Mouse (Mus musculus) T-helper 17 cell (primary cell): Measurements from ENCODE around the gene Pde4a.

ENCODE experiments used
- in situ Hi-C, 2 experiments: fragments of 300-600 bp; cut with MboI, MseI; formaldehyde crosslinking; loops; 1 replicate in 1 of 2; 2 replicates in 1 of 2; pipeline ENCODE4 v1.15.1; 2025; ENCODE audit warnings: high pct_unique_total_duplicates in 2 of 2

Gene Pde4a

DNA sequence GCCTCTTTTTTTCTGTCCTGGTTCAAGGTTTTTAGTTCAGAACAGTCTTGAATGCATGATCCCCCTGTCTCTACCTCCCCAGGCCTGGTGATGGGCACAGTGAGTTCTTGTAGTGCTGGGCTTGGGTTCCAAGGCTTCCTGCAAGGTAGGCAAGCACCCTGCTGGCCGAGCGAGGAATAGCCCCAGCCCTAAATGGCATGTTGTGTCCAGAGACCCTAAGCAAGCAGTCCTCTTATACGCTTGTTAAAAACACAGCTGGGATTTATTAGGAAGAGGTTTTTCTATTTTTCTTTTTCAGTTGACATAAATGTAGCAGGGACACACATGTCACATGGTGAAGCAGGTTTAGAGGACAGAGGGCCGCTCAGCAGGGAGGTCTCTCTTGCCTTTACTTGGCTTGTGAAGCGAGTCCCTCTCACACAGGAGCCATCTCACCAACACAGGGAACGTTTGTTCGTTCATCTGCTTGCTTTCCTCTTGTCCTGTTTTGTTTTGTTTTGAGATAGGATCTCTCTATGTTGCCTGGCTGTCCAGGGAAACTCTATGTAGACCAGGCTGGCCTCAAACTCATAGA is 48.2 kb downstream of the Pde4a start:
- in situ Hi-C loops, result no loop called here

GRCm38 (mm10) chr9:21216050-21216841 is 50.7 kb downstream of the Pde4a start:
- in situ Hi-C loops, result no loop called here

DNA sequence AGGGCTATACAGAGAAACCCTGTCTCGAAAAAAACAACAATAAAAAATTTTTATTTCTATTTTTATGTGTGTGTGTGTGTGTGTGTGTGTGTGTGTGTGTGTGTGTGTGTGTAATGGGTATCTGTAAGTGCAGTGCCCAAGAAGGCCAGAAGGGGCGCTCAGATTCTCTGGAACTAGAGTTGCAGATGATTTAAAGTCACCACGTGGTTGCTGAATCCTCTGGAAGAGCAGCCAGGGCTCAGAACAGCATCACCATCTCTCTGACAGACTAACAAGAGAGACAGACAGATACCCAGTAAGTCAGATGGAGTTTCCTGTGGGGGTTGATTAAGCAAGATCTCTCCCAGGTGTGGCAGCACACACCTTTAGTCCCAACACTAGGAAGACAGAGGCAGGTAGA is 54.3 kb downstream of the Pde4a start:
- in situ Hi-C loops, result loop anchor here in 1 of 2 experiments (10.0 kb wide), 1 partner anchor 575 kb away; the partner anchor contains the start of genes Fbxl12 and Ubl5

DNA sequence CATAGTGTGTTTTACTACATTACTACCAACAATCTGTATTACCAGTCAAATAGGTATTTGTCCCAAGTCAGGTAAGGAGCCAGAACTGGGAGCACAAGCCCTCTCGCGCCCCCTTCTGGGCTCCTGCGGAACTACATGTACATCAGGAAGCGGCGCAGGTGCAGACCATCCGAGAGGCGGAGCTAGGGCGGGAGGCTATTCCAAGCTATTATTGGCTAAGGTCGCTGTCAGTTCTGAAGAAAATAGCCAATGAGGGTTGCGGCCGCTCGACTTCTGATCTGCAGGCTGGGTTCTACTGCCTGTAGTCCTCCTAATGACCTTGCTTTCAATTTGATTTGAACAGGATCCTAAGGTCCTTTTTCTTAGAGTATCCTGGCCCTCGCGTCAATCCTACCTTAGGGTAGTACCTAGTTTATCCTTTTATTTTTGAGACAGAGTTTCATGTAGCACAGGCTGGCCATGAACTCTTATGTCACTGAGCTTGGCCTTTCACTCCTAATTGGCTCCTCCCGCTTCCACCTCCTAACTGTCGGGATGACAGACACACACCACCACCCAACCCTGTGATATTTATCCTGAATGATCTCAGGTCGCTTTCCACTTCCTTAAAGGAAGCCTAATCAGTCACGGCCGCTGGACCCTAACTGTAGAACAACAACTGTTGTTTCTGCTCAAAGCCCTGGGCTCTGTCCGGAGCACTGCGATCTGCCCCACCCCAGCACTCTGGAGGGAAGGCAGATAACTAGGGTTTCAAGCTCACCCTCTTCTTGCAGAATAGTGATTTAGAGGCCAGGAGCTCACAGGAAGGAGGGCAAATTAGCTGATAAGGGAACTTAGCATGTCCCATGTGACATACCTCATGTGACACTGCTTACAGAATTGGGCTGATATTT is 55.2 kb downstream of the Pde4a start:
- in situ Hi-C loops, result loop anchor here in 1 of 2 experiments (10.0 kb wide), 1 partner anchor 576 kb away; the partner anchor contains the start of genes Fbxl12 and Ubl5

GRCm38 (mm10) chr9:21221383-21221929 is 55.9 kb downstream of the Pde4a start:
- in situ Hi-C loops, result loop anchor here in 1 of 2 experiments (10.0 kb wide), 1 partner anchor 577 kb away; the partner anchor contains the start of genes Fbxl12 and Ubl5

GRCm38 (mm10) chr9:21223490-21223889 is 58.0 kb downstream of the Pde4a start:
- in situ Hi-C loops, result loop anchor here in 1 of 2 experiments (10.0 kb wide), 1 partner anchor 579 kb away; the partner anchor contains the start of genes Fbxl12 and Ubl5

GRCm38 (mm10) chr9:21223906-21224305 is 58.4 kb downstream of the Pde4a start:
- in situ Hi-C loops, result loop anchor here in 1 of 2 experiments (10.0 kb wide), 1 partner anchor 579 kb away; the partner anchor contains the start of genes Fbxl12 and Ubl5

DNA sequence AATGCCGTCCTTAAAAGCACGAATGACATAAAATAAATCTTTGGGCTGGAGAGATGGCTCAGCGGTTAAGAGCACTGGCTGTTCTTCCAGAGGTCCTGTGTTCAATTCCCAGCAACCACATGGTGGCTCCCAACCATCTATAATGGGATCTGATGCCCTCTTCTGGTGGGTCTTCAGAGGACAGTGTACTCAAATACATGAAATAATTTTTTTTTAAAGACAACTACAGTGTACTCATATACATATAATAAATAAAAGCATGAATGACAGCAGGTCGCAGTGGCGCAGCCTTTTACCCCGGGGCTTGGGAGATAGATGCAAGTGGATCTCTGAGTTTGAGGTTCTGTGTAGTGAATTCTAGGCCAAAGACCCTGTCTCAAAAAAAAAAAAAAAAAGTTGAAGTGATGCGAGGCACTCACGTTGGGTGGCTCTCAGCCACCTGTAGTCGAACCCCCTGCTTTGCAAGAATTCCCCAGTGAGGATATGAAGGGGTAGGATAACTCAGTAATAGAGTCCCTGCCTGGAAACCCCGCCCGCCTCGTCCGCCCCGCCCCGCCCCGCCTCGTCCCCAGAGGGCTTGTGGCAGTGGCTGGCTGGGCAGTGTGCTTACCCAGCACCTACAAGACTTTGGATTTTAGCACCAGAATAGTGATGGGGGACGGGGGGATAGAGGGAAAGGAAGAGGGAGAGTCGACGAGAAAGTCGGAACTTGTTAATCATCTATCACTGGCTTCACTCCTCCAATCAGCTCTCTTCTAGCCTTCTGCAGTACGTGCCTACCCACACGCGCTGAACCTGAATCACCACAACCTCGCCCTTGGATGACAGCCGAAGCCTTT is 59.3 kb downstream of the Pde4a start:
- in situ Hi-C loops, result loop anchor here (5.0 to 10.0 kb wide), 2 partner anchors 72 to 580 kb away; partner anchors contain the start of genes Fbxl12 (in 1 of the 2) and Ubl5 (in 1 of the 2)

GRCm38 (mm10) chr9:21225415-21225758 is 59.9 kb downstream of the Pde4a start:
- in situ Hi-C loops, result loop anchor here (5.0 to 10.0 kb wide), 2 partner anchors 73 to 581 kb away; partner anchors contain the start of genes Fbxl12 (in 1 of the 2) and Ubl5 (in 1 of the 2)

DNA sequence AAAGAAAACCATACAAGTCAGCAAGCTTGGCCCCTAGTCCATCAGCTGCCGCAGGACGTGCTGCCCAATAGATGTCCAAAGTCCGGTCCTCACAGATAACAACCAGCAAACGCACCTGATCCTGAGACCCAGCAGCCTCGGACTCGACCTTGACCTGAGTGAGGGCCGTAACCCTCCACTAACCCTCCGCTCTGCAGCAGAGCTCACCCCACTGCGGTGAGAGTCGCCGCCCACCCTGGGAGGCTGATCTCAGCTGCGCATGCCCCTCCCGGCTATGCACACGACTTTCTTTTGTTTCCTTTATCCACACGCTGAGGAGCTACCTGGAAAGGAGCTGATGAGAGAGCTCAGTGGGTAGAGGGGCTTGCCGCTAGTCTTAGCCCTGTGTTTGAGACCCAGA is 61.8 kb downstream of the Pde4a start:
- in situ Hi-C loops, result loop anchor here (5.0 to 10.0 kb wide), 2 partner anchors 75 to 583 kb away; partner anchors contain the start of genes Fbxl12 (in 1 of the 2) and Ubl5 (in 1 of the 2)

GRCm38 (mm10) chr9:21231551-21231950 is 66.0 kb downstream of the Pde4a start:
- in situ Hi-C loops, result no loop called here

DNA sequence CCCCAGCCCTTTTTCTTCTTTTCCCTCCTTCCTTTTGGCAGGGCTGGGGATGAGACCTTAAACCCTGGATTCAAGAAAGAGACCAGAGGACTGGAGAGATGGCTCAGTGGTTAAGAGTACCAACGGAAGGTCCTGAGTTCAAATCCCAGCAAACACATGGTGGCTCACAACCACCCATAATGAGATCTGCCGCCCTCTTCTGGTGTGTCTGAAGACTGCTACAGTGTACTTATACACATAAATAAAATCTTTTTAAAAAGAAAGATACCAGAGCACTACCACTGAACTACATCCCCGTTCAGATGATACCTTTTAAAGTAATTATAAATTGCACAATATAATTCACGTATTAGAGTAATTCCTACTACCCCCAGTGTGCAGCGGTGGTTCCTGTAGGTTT is 67.4 kb downstream of the Pde4a start:
- in situ Hi-C loops, result no loop called here

- in situ Hi-C loops, result no loop called here
Measured at GRCm38 (mm10) chr9:21233366-21233765, 67.9 kb downstream of the Pde4a start.

GRCm38 (mm10) chr9:21233805-21234204 is 68.3 kb downstream of the Pde4a start:
- in situ Hi-C loops, result no loop called here

DNA sequence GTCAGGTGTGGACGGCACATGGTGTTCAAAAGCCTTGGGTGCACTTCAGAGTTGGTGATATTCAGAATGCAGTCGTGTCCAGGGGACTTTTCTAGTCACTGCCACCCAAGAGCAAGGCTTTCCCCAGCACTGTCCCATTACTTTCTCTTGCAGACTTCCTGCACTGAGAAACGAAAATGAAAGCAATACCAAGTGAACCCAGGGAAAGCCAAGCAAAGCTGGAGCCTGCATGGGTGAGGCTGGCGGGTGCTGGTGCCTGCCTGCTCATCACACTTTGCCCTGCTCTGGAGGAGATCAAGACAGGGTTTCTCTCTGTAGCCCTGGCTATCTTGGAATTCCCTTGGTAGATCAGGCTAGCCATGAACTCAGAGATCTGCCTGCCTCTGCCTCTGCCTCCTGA is 69.8 kb downstream of the Pde4a start:
- in situ Hi-C loops, result no loop called here

DNA sequence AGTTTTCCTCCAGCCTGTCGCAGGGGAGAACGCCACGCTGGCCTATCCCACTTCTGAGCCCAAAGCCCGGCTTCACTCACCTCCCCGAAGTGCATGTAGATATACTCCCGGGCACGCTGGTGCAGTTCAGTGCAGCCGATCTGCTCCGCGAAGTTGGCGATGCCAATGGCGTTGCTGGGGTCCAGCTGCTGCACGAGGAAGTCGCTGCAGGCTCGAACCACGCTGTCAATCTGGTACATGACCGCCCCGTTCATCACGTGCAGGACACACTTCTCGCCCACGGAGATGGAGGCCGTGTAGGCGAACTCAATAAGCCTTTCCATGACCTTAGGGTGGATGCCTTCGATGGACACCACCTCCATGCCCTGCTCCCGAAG is 71.5 kb downstream of the Pde4a start:
- in situ Hi-C loops, result no loop called here

DNA sequence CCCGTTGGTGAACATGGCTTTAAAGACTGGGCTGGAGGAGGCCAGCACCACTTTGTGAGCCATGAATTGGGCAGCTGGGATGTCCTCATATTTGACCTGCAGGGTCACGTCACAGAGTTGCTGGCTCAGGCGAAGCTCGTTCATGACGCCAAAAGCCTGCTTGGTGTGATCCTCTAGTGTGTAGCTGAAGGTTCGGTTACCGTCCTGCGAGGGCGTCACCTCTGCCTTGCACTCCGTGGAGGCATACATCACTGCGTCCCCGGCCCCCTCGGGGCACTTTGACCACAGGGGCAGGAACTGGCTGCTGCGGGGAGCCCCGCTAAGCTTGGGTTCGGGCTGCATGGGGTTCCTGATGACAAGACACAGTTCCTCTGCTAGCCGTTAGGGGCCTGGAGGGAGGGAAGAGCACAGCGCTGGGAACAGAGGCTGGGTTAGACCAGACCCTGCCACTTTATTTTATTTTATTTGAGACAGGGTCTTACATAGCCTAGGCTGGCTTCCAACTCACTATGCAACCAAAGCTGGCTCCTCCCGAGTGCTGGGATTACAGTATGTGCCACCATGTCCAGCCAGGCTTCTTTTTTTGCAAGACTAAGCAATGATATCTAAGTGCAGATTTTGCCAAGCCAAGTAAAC is 72.0 kb downstream of the Pde4a start:
- in situ Hi-C loops, result no loop called here

DNA sequence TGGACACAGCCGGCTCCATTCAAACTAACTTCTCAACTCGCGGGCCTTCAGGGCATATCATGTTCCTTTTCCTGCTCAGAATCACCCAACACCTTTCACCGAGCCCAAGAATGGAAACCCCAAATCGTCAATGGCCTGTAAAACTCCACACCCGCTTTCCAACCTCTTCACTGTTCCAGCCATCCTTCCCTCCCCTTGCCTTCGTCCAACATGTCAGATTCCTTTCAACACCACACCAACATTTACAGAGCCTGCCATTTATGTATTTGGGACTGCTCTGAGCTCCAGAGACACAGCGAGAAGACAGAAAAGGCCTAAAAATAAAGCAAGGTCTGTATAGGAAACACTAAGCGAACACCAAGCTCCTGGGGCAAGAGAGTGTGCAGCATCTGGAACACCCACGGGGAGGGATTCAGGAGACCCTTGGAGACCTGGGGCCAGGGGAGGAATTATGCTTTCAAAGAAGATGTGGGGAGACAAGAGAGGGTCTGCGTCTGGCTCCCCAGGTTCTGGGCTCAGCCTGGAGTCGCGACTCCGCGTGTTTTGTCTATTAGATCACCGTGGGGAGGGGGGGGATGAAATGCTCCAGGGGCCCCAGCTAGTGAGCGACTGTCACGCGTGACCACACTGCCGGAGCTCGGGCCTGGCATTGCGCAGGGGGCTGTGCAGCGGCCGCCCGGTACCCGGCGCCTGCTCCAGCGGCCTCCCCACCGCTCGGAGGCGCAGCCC is 72.7 kb downstream of the Pde4a start:
- in situ Hi-C loops, result no loop called here
